Mouse (Mus musculus) neural tube, embryonic 11.5 days (tissue): ENCODE data around the gene Ndufa8. TPM values are rescaled to one million over a fixed set of nuclear protein-coding genes. Genes with fewer than 3 reads are reported as not detected.

ENCODE experiments used
- ATAC-seq: fragments of 200-750 bp; cut with Nextera tagmentation; 2 replicates; pipeline ENCODE4 v1.8.0; 2017; ENCODE audit warnings: moderate number of reproducible peaks, mild to moderate bottlenecking, moderate TSS enrichment, moderate library complexity; ENCODE audit not compliant: insufficient read depth, low FRiP score, low TSS enrichment
- DNase-seq: peaks from one replicate; pipeline ENCODE4 v3.0.0-alpha.2; 2015; ENCODE audit warnings: low spot score
- H3K27ac ChIP-seq: fragments of 300-500 bp; sonication (generic); 2 replicates; pipeline ENCODE4 v1.5.1; 2014; ENCODE audit warnings: low read depth, mild to moderate bottlenecking, low read length
- H3K27me3 ChIP-seq: fragments of 300-500 bp; sonication (generic); 2 replicates; pipeline ENCODE4 v1.6.1; 2014; ENCODE audit warnings: mild to moderate bottlenecking, low read length, mixed read lengths; ENCODE audit not compliant: control insufficient read depth, insufficient read depth
- H3K36me3 ChIP-seq: fragments of 300-500 bp; sonication (generic); 2 replicates; pipeline ENCODE4 v1.6.1; 2014; ENCODE audit warnings: mild to moderate bottlenecking, low read length, moderate library complexity, mixed read lengths; ENCODE audit not compliant: control insufficient read depth, insufficient read depth
- H3K4me1 ChIP-seq: fragments of 300-500 bp; sonication (generic); 2 replicates; pipeline ENCODE4 v1.6.1; 2014; ENCODE audit warnings: low read length, mixed read lengths; ENCODE audit not compliant: control insufficient read depth, insufficient read depth
- H3K4me2 ChIP-seq: fragments of 300-500 bp; sonication (generic); 2 replicates; pipeline ENCODE4 v1.6.1; 2014; ENCODE audit warnings: low read depth, mild to moderate bottlenecking, moderate library complexity
- H3K4me3 ChIP-seq: fragments of 300-500 bp; sonication (generic); 2 replicates; pipeline ENCODE4 v1.5.1; 2014; ENCODE audit warnings: low read depth, low read length
- H3K9ac ChIP-seq: fragments of 300-500 bp; sonication (generic); 2 replicates; pipeline ENCODE4 v1.6.1; 2014; ENCODE audit warnings: mild to moderate bottlenecking, low read length
- H3K9me3 ChIP-seq: fragments of 300-500 bp; sonication (generic); 2 replicates; pipeline ENCODE4 v1.6.1; 2016; ENCODE audit warnings: low read length; ENCODE audit not compliant: control insufficient read depth
- whole genome bisulfite sequencing: fragments of 180-500 bp; shearing (Covaris S2); extraction: QIAGEN DNeasy Blood & Tissue Kit; methylation state at CpG from one replicate; pipeline ENCODE4 v1.1.7; 2014; 5-methylcytosine and 5-hydroxymethylcytosine counted together
- polyA plus RNA-seq: library from polyadenylated mRNA; unstranded; fragments of >200 nt; fragmentation: Nextera tagmentation; extraction: Ambion mirVana; gene quantifications from 2 replicates; pipeline ENCODE4 v1.2.1, GENCODE M21; 2014

Gene Ndufa8
- polyA plus RNA-seq, 1 experiment from 2014 or later = 210 TPM

DNA sequence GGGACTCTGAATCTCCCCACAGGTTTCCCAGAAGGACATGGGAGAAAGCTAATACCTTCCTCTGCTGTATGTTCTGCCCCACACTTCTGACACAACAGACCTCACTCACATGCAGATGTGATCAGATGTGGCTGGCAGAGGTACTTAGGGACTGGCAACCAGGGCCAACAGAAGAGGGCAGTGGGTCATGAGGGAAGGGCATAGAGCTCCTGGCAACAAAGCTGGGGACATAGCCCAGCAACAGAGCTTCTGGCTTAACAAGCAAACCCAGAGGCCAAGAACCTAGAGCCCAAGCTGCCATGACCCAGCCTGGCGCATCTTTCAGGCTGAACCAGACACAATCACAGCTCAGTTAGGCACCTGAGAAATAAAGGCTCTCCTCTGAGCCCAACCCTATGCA lies 35.8 kb upstream of the Ndufa8 start:
- H3K4me3 ChIP-seq = no peak overlapping the region
- peaks cover 16% of the 10 kb centered on the region for H3K27me3 ChIP-seq
- no peak overlapping the region for H3K9ac ChIP-seq
- no peaks in the 10 kb centered on the region for H3K36me3 ChIP-seq
- no peak for DNase-seq
- no peak overlapping the region for H3K4me2 ChIP-seq
- H3K27ac ChIP-seq = no peak overlapping the region
- WGBS = 94% methylated on average over 1 of the region's 1 CpGs
- no peaks in the 10 kb centered on the region for H3K4me1 ChIP-seq
- ATAC-seq = no peak
- no peaks in the 10 kb centered on the region for H3K9me3 ChIP-seq

DNA sequence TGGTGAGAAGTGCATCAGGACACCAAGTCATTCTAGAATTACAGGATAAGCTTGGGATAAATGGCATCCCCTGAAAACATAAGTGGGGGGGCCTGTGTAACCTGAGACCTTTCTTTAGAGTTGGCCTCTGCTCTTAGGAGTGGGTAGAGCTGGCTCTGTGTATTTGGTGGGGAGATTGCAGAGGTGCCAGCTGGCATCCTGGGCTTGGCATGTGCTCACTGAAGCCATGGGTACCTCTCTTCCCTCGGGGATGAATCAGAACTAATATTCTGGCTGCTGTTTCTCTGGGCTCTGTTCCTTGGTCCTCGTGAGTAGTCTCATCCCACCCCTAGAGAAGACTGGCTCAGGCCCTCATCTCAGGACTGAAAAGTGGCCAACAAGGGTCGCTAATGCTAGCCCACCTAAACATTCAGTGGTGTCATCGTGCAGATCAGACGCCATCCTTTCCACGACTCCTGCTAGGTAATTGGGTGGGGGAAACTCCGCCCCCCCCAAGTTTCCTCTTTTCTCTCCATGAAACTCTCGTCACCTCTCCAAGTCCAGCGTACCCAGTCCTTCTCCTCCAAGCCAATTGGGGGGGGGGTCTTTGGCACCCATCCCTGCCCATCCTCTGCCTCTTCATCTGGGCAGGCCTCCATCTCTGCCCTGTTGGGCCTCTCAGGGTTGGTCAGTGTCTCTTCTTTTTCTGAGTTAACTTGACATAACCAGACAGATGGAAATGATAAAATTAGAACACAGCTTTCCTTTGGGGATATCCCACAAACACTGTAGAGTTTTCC lies 33.8 kb upstream of the Ndufa8 start:
- Histone ChIP-seq H3K4me2 (no peak overlapping the region), H3K9me3 (no peaks in the 10 kb centered on the region), H3K4me3 (no peak overlapping the region), H3K27me3 (peaks cover 4% of the 10 kb centered on the region; the same call in 1 of the 2 replicates), H3K36me3 (no peaks in the 10 kb centered on the region), H3K27ac (no peak overlapping the region), H3K9ac (no peak overlapping the region), H3K4me1 (no peaks in the 10 kb centered on the region)
- no peak for DNase-seq
- 83% methylated on average over 9 of the region's 9 CpGs for WGBS
- ATAC-seq = no peak

DNA sequence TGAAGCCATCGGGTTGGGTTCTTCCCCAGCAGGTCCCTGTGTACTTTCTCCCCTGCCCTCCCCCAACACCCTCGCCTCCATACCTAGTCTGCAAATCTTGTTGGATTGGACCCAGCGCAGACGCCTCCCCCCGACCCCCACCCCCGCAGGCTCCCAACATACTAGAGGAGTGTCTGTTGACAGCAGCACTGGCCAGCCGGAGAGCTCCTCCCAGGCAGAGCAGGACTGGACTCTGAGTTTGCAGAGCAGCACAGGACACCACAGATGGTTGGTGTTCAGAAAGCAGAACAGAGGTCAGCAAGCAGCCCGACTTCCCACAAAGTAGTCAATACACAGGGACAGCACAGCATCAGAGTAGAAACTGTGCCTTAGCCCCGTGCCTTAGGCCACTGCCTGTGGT lies 32.2 kb upstream of the Ndufa8 start:
- Histone ChIP-seq H3K27me3 (0 out of 2 replicates have a peak, but pooled peaks cover 2% of the 10 kb centered on the region), H3K36me3 (no peaks in the 10 kb centered on the region), H3K4me1 (peaks cover 4% of the 10 kb centered on the region), H3K9me3 (no peaks in the 10 kb centered on the region), H3K4me3 (no peak overlapping the region), H3K27ac (no peak overlapping the region), H3K9ac (no peak overlapping the region), H3K4me2 (no peak overlapping the region)
- DNase-seq (no peak), ATAC-seq (no peak)
- WGBS = 29% methylated on average over 9 of the region's 9 CpGs

GRCm38 (mm10) chr2:36077160-36077761 lies 28.1 kb upstream of the Ndufa8 start:
- WGBS = 9% methylated on average over 11 of the region's 11 CpGs

GRCm38 (mm10) chr2:36075210-36075609 lies 26.0 kb upstream of the Ndufa8 start:
- Histone ChIP-seq H3K27me3 (no peaks in the 10 kb centered on the region), H3K4me1 (peaks cover 4% of the 10 kb centered on the region), H3K27ac (no peak overlapping the region), H3K4me2 (no peak overlapping the region), H3K36me3 (no peaks in the 10 kb centered on the region), H3K9ac (no peak overlapping the region), H3K9me3 (no peaks in the 10 kb centered on the region), H3K4me3 (no peak overlapping the region)
- no peak for ATAC-seq
- no peak for DNase-seq
- 92% methylated on average over 5 of the region's 5 CpGs for WGBS

More at GRCm38 (mm10) chr2:36077160-36077761, 28.1 kb upstream of the Ndufa8 start:
- Histone ChIP-seq H3K27me3 (no peaks in the 10 kb centered on the region), H3K4me2 (peak overlapping the region; percentile 15; the same call in 1 of the 2 replicates), H3K27ac (no peak overlapping the region), H3K9ac (no peak overlapping the region), H3K4me3 (no peak overlapping the region), H3K9me3 (no peaks in the 10 kb centered on the region), H3K4me1 (peaks cover 4% of the 10 kb centered on the region), H3K36me3 (no peaks in the 10 kb centered on the region)
- no peak for ATAC-seq
- no peak for DNase-seq

DNA sequence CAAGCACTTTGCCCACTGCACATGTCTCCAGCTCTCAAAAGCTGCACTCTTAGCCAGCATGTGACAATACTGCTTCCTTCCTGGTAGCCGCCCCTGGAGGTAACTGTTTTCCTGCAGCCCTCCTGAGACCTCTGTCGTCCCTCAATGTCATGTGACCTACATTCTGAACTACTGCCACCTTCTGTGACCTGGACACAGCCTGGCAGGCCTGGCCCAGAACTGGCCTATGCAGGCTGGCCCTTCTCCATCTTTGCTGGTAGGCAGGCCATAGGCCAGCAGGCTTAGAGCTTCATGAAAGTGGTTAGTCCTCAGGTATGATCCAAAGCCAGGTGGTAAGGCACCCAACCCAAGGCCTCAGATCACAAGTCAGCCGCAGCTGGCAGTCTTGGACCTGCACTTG lies 24.6 kb upstream of the Ndufa8 start:
- no peak for DNase-seq
- Histone ChIP-seq H3K27ac (no peak overlapping the region), H3K9me3 (no peaks in the 10 kb centered on the region), H3K4me1 (peaks cover 4% of the 10 kb centered on the region), H3K36me3 (no peaks in the 10 kb centered on the region), H3K4me3 (no peak overlapping the region), H3K27me3 (no peaks in the 10 kb centered on the region), H3K9ac (no peak overlapping the region), H3K4me2 (no peak overlapping the region)
- no peak for ATAC-seq
- WGBS = 60% methylated on average over 3 of the region's 3 CpGs

- WGBS = 79% methylated on average over 8 of the region's 8 CpGs
- Histone ChIP-seq H3K4me2 (no peak overlapping the region), H3K27me3 (no peaks in the 10 kb centered on the region), H3K4me3 (no peak overlapping the region), H3K9me3 (no peaks in the 10 kb centered on the region), H3K9ac (no peak overlapping the region), H3K27ac (no peak overlapping the region), H3K36me3 (no peaks in the 10 kb centered on the region), H3K4me1 (no peaks in the 10 kb centered on the region; the same call in 1 of the 2 replicates)
- ATAC-seq (no peak), DNase-seq (no peak)
These were observed 22.6 kb upstream of the Ndufa8 start for GRCm38 (mm10) chr2:36071660-36072305.

DNA sequence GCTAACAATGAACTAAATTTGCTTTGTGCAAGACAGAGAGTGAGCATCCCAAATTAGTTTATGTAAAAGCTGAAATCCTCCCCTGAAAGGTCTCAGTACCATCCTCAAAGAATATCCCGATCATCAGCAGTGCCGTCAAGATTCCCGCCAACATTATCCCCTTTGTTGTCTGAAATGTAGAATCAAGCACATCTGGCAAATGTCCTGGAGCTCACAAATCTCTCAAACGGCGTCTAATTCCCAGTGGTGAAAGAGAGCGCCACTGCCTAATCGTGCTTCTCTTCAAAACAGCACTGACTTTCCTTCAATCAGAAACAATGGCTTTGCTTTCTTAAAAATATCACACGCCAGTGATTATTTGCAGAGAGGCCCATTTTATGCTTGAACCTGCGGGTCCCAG lies 17.9 kb upstream of the Ndufa8 start:
- DNase-seq (no peak), ATAC-seq (no peak)
- Histone ChIP-seq H3K27ac (no peak overlapping the region), H3K36me3 (no peaks in the 10 kb centered on the region), H3K9me3 (no peaks in the 10 kb centered on the region), H3K4me3 (no peak overlapping the region), H3K4me1 (no peaks in the 10 kb centered on the region), H3K9ac (no peak overlapping the region), H3K4me2 (no peak overlapping the region), H3K27me3 (no peaks in the 10 kb centered on the region)
- WGBS = 58% methylated on average over 9 of the region's 9 CpGs
